Mouse (Mus musculus): ENCODE data around the gene Snx10. TPM values are rescaled to one million over a fixed set of nuclear protein-coding genes. Genes with fewer than 3 reads are reported as not detected.

The Snx10 gene
- polyA plus RNA-seq, 1 experiment, result 1.1 TPM

GRCm38 (mm10) chr6:51544118-51544681 lies 20.5 kb downstream of the Snx10 start:
- Histone ChIP-seq H3K36me3 (ENCODE audit: control insufficient read depth, insufficient read depth) (no peaks in the 10 kb centered on the region), H3K4me3 (ENCODE audit: insufficient read depth, poor library complexity, severe bottlenecking) (no peak overlapping the region), H3K27me3 (ENCODE audit: control insufficient read depth, insufficient read depth, insufficient read length) (no peaks in the 10 kb centered on the region), H3K79me2 (ENCODE audit: control insufficient read depth, insufficient read depth) (no peaks in the 10 kb centered on the region), H3K79me3 (ENCODE audit: low read depth) (no peaks in the 10 kb centered on the region), H3ac (ENCODE audit: control insufficient read depth, insufficient read length, low read depth) (no peak overlapping the region)
- no peak for TF ChIP-seq CTCF (IDR thresholded peaks at IDR 0.05; ENCODE audit: control insufficient read depth, insufficient read depth, insufficient read length)

GRCm38 (mm10) chr6:51545219-51545859 lies 21.6 kb downstream of the Snx10 start:
- Histone ChIP-seq H3K79me2 (ENCODE audit: control insufficient read depth, insufficient read depth) (no peaks in the 10 kb centered on the region), H3K27me3 (ENCODE audit: control insufficient read depth, insufficient read depth, insufficient read length) (no peaks in the 10 kb centered on the region)

GRCm38 (mm10) chr6:51546085-51546484 lies 22.4 kb downstream of the Snx10 start:
- no peaks in the 10 kb centered on the region for H3K79me3 ChIP-seq (ENCODE audit: low read depth)
- H3ac ChIP-seq (ENCODE audit: control insufficient read depth, insufficient read length, low read depth), result no peak overlapping the region
- no peak overlapping the region for H3K4me3 ChIP-seq (ENCODE audit: insufficient read depth, poor library complexity, severe bottlenecking)
- no peaks in the 10 kb centered on the region for H3K27me3 ChIP-seq (ENCODE audit: control insufficient read depth, insufficient read depth, insufficient read length)
- no peaks in the 10 kb centered on the region for H3K79me2 ChIP-seq (ENCODE audit: control insufficient read depth, insufficient read depth)
- no peak for TF ChIP-seq CTCF (IDR thresholded peaks at IDR 0.05; ENCODE audit: control insufficient read depth, insufficient read depth, insufficient read length)
- no peak for TF ChIP-seq USF1 (IDR thresholded peaks at IDR 0.05; ENCODE audit: low read depth)
- no peak for TF ChIP-seq CEBPB (IDR thresholded peaks at IDR 0.05; ENCODE audit: low read depth)
- no peak for TF ChIP-seq FOSL1 (IDR thresholded peaks at IDR 0.05; ENCODE audit: insufficient read depth, low read length, poor library complexity, severe bottlenecking)
- no peak for TF ChIP-seq MAX (IDR thresholded peaks at IDR 0.05)
- TF ChIP-seq MYOD1 (IDR thresholded peaks at IDR 0.05; ENCODE audit: control insufficient read depth, insufficient read length, low read depth), result no peak
- no peak for TF ChIP-seq MYOG (IDR thresholded peaks at IDR 0.05; ENCODE audit: control insufficient read depth, extremely low read depth, insufficient read length)
- no peaks in the 10 kb centered on the region for H3K36me3 ChIP-seq (ENCODE audit: control insufficient read depth, insufficient read depth)

More at GRCm38 (mm10) chr6:51545219-51545859, 21.6 kb downstream of the Snx10 start:
- no peaks in the 10 kb centered on the region for H3K79me3 ChIP-seq (ENCODE audit: low read depth)
- TF ChIP-seq CEBPB (IDR thresholded peaks at IDR 0.05; ENCODE audit: low read depth) (no peak), MAX (IDR thresholded peaks at IDR 0.05) (no peak), CTCF (IDR thresholded peaks at IDR 0.05; ENCODE audit: control insufficient read depth, insufficient read depth, insufficient read length) (no peak), USF1 (IDR thresholded peaks at IDR 0.05; ENCODE audit: low read depth) (no peak), MYOG (IDR thresholded peaks at IDR 0.05; ENCODE audit: control insufficient read depth, extremely low read depth, insufficient read length) (no peak), FOSL1 (IDR thresholded peaks at IDR 0.05; ENCODE audit: insufficient read depth, low read length, poor library complexity, severe bottlenecking) (no peak), MYOD1 (IDR thresholded peaks at IDR 0.05; ENCODE audit: control insufficient read depth, insufficient read length, low read depth) (no peak)
- H3K4me3 ChIP-seq (ENCODE audit: insufficient read depth, poor library complexity, severe bottlenecking), result no peak overlapping the region
- no peaks in the 10 kb centered on the region for H3K36me3 ChIP-seq (ENCODE audit: control insufficient read depth, insufficient read depth)
- no peak overlapping the region for H3ac ChIP-seq (ENCODE audit: control insufficient read depth, insufficient read length, low read depth)

GRCm38 (mm10) chr6:51548757-51549156 lies 25.1 kb downstream of the Snx10 start:
- Histone ChIP-seq H3ac (ENCODE audit: control insufficient read depth, insufficient read length, low read depth) (no peak overlapping the region), H3K79me3 (ENCODE audit: low read depth) (no peaks in the 10 kb centered on the region), H3K27me3 (ENCODE audit: control insufficient read depth, insufficient read depth, insufficient read length) (no peaks in the 10 kb centered on the region), H3K4me3 (ENCODE audit: insufficient read depth, poor library complexity, severe bottlenecking) (no peak overlapping the region), H3K79me2 (ENCODE audit: control insufficient read depth, insufficient read depth) (no peaks in the 10 kb centered on the region), H3K36me3 (ENCODE audit: control insufficient read depth, insufficient read depth) (no peaks in the 10 kb centered on the region)
- TF ChIP-seq USF1 (IDR thresholded peaks at IDR 0.05; ENCODE audit: low read depth) (no peak), FOSL1 (IDR thresholded peaks at IDR 0.05; ENCODE audit: insufficient read depth, low read length, poor library complexity, severe bottlenecking) (no peak), MYOG (IDR thresholded peaks at IDR 0.05; ENCODE audit: control insufficient read depth, extremely low read depth, insufficient read length) (no peak)

- TF ChIP-seq MYOG (IDR thresholded peaks at IDR 0.05; ENCODE audit: control insufficient read depth, extremely low read depth, insufficient read length) (no peak), USF1 (IDR thresholded peaks at IDR 0.05; ENCODE audit: low read depth) (no peak), FOSL1 (IDR thresholded peaks at IDR 0.05; ENCODE audit: insufficient read depth, low read length, poor library complexity, severe bottlenecking) (no peak), CEBPB (IDR thresholded peaks at IDR 0.05; ENCODE audit: low read depth) (no peak), MYOD1 (IDR thresholded peaks at IDR 0.05; ENCODE audit: control insufficient read depth, insufficient read length, low read depth) (no peak), MAX (IDR thresholded peaks at IDR 0.05) (no peak), CTCF (IDR thresholded peaks at IDR 0.05; ENCODE audit: control insufficient read depth, insufficient read depth, insufficient read length) (no peak)
- H3K79me2 ChIP-seq (ENCODE audit: control insufficient read depth, insufficient read depth), result no peaks in the 10 kb centered on the region
- no peaks in the 10 kb centered on the region for H3K79me3 ChIP-seq (ENCODE audit: low read depth)
- H3K27me3 ChIP-seq (ENCODE audit: control insufficient read depth, insufficient read depth, insufficient read length), result no peaks in the 10 kb centered on the region
- H3ac ChIP-seq (ENCODE audit: control insufficient read depth, insufficient read length, low read depth), result no peak overlapping the region
- no peak overlapping the region for H3K4me3 ChIP-seq (ENCODE audit: insufficient read depth, poor library complexity, severe bottlenecking)
- no peaks in the 10 kb centered on the region for H3K36me3 ChIP-seq (ENCODE audit: control insufficient read depth, insufficient read depth)
These were observed 27.6 kb downstream of the Snx10 start for GRCm38 (mm10) chr6:51551267-51551802.

- Histone ChIP-seq H3K36me3 (ENCODE audit: control insufficient read depth, insufficient read depth) (no peaks in the 10 kb centered on the region), H3K27me3 (ENCODE audit: control insufficient read depth, insufficient read depth, insufficient read length) (no peaks in the 10 kb centered on the region), H3ac (ENCODE audit: control insufficient read depth, insufficient read length, low read depth) (no peak overlapping the region), H3K79me3 (ENCODE audit: low read depth) (no peaks in the 10 kb centered on the region), H3K79me2 (ENCODE audit: control insufficient read depth, insufficient read depth) (no peaks in the 10 kb centered on the region), H3K4me3 (ENCODE audit: insufficient read depth, poor library complexity, severe bottlenecking) (no peak overlapping the region)
- TF ChIP-seq CTCF (IDR thresholded peaks at IDR 0.05; ENCODE audit: control insufficient read depth, insufficient read depth, insufficient read length) (no peak), MYOG (IDR thresholded peaks at IDR 0.05; ENCODE audit: control insufficient read depth, extremely low read depth, insufficient read length) (no peak), MYOD1 (IDR thresholded peaks at IDR 0.05; ENCODE audit: control insufficient read depth, insufficient read length, low read depth) (no peak), CEBPB (IDR thresholded peaks at IDR 0.05; ENCODE audit: low read depth) (no peak), MAX (IDR thresholded peaks at IDR 0.05) (no peak), USF1 (IDR thresholded peaks at IDR 0.05; ENCODE audit: low read depth) (no peak), FOSL1 (IDR thresholded peaks at IDR 0.05; ENCODE audit: insufficient read depth, low read length, poor library complexity, severe bottlenecking) (no peak)
These were observed 32.9 kb downstream of the Snx10 start for GRCm38 (mm10) chr6:51556562-51556961.
